Mouse (Mus musculus) kidney, embryonic 15.5 days (tissue): ENCODE data around the gene Dcaf4. TPM values are rescaled to one million over a fixed set of nuclear protein-coding genes. Genes with fewer than 3 reads are reported as not detected.

Source experiments
- ATAC-seq: fragments of 200-750 bp; cut with Nextera tagmentation; replicated peaks from 2 replicates; pipeline ENCODE4 v1.8.0; 2017; ENCODE audit warnings: moderate TSS enrichment; ENCODE audit not compliant: low FRiP score
- H3K27ac ChIP-seq: fragments of 300-500 bp; sonication (generic); 2 replicates; pipeline ENCODE4 v1.5.1; 2015; ENCODE audit warnings: mild to moderate bottlenecking, inconsistent platforms
- H3K27me3 ChIP-seq: fragments of 300-500 bp; sonication (generic); 2 replicates; pipeline ENCODE4 v1.6.1; 2015; ENCODE audit warnings: inconsistent platforms
- H3K36me3 ChIP-seq: fragments of 300-500 bp; sonication (generic); 2 replicates; pipeline ENCODE4 v1.6.1; 2015; ENCODE audit warnings: inconsistent platforms
- H3K4me1 ChIP-seq: fragments of 300-500 bp; sonication (generic); 2 replicates; pipeline ENCODE4 v1.6.1; 2015; ENCODE audit warnings: inconsistent platforms
- H3K4me2 ChIP-seq: fragments of 300-500 bp; sonication (generic); 2 replicates; pipeline ENCODE4 v1.6.1; 2015; ENCODE audit warnings: moderate library complexity, mild to moderate bottlenecking, inconsistent platforms
- H3K4me3 ChIP-seq: fragments of 300-500 bp; sonication (generic); replicated peaks from 2 replicates; pipeline ENCODE4 v1.5.1; 2015; ENCODE audit warnings: mild to moderate bottlenecking, inconsistent platforms
- H3K9ac ChIP-seq: fragments of 300-500 bp; sonication (generic); 2 replicates; pipeline ENCODE4 v1.6.1; 2015; ENCODE audit warnings: mild to moderate bottlenecking, inconsistent platforms
- H3K9me3 ChIP-seq: fragments of 300-500 bp; sonication (generic); replicated peaks from 2 replicates; pipeline ENCODE4 v1.6.1; 2016; ENCODE audit warnings: inconsistent platforms
- WGBS: fragments of 180-500 bp; shearing (Covaris S2); methylation state at CpG from one replicate; pipeline ENCODE4 v1.1.7; 2015; ENCODE audit warnings: mixed read lengths; 5-methylcytosine and 5-hydroxymethylcytosine counted together
- polyA plus RNA-seq: library from polyadenylated mRNA; unstranded; fragments of >200 nt; fragmentation: Nextera tagmentation; extraction: Ambion mirVana; gene quantifications from 2 replicates; pipeline ENCODE4 v1.2.1, GENCODE M21; 2015

Dcaf4 gene
- 27.6 and 30.8 TPM in 2 replicates for polyA plus RNA-seq

DNA sequence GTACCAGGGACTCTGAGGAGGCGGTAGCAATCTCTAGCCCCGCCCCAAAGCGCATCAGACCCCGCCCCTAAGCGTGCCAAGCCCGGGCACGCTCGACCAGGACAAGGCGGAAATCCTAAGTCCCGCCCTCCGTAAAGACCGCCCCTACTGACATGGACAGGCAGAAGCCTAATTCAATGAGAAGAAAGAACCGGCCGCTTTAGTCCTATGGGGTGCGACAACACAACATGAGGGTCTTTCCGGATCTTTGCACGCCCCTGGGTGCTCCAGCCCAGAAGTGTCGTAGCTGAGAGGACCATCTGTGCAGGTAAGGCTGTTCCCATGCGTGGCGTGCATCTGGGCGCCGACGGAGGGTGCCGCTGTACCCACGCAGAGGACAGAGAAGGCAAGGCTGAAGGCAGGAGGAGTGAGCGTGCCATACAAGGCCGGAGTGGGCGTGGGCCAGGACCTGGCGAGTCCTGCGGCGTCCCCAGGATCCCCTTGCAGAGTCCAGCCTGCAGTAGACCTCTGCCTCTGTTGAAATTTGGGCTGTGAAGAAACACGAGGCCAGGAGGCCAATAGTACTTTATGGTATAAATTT lies at the start of gene Dcaf4:
Gene Dcaf4 (plus strand): TSS at position 156 of the 580 bp plus-strand sequence.
- Histone ChIP-seq H3K36me3 (no peaks in the 10 kb centered on the region), H3K4me2 (peak within 1 kb of the TSS; percentile 66), H3K27me3 (no peaks in the 10 kb centered on the region), H3K27ac (peak within 1 kb of the TSS; percentile 80), H3K9me3 (no peaks in the 10 kb centered on the region), H3K9ac (peak within 1 kb of the TSS; percentile 63), H3K4me3 (peak within 1 kb of the TSS; percentile 79), H3K4me1 (peaks cover 16% of the 10 kb centered on the region)
- WGBS: under 1% methylated on average over 32 of the region's 32 CpGs
- ATAC-seq: peak; percentile 99

DNA sequence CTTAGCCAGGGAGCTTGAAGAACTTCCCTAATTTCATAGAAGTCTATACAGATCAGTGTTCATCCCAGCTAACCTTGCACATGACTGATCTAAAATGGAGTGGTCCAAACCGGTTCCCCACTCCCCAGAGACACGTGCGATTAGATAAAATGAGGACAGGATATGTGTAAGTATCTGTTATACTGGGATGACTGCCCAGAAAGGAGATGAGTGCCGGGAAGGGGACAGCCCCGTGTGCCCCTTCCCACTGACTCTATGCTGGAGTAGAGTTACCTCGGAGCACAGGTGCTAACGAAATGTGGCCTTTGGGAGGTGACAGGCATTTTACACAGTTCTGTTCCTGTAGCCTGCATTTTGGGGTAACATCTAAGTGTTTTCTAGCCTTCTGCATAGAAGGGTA lies 48.5 kb upstream of the Dcaf4 start:
- Histone ChIP-seq H3K36me3 (no peaks in the 10 kb centered on the region), H3K4me1 (peaks cover 44% of the 10 kb centered on the region), H3K9me3 (no peaks in the 10 kb centered on the region), H3K4me2 (no peak overlapping the region), H3K27me3 (no peaks in the 10 kb centered on the region), H3K27ac (no peak overlapping the region), H3K9ac (no peak overlapping the region), H3K4me3 (no peak overlapping the region)
- 69% methylated on average over 7 of the region's 7 CpGs for WGBS
- ATAC-seq: no peak

DNA sequence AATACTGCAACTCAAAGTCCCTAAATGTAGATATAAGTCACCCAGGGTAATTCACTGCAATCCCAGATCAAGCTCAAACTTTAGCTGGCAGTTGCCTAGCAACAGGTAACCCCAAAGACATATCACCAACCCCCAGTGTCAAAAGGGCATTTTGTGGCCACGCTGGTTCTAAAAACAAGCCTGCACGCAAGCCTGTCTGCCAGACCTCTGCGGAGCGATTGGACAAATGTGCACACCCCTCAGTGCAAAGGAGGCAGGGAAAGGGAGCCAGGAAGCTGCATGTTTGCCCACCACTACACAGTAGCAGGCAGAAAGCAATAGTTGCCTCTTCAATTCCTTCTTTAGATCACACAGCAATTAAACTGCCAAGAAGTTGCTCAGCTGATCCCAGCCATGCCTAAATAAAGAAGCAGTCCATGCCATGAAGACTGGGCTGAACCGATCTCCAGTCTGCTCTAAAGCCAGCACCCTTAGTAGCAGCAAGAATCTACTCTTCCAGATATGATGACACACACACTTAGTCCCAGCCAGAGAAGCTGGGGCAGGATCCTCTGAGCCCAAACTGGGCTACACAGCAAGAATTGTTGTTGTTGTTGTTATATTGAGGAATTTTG lies 46.2 kb upstream of the Dcaf4 start:
- H3K4me2 ChIP-seq: no peak overlapping the region
- H3K4me1 ChIP-seq: peaks cover 42% of the 10 kb centered on the region
- no peaks in the 10 kb centered on the region for H3K9me3 ChIP-seq
- WGBS: 24% methylated on average over 5 of the region's 5 CpGs
- H3K4me3 ChIP-seq: no peak overlapping the region
- H3K36me3 ChIP-seq: no peaks in the 10 kb centered on the region
- H3K27ac ChIP-seq: no peak overlapping the region
- no peak overlapping the region for H3K9ac ChIP-seq
- H3K27me3 ChIP-seq: no peaks in the 10 kb centered on the region
- ATAC-seq: no peak

DNA sequence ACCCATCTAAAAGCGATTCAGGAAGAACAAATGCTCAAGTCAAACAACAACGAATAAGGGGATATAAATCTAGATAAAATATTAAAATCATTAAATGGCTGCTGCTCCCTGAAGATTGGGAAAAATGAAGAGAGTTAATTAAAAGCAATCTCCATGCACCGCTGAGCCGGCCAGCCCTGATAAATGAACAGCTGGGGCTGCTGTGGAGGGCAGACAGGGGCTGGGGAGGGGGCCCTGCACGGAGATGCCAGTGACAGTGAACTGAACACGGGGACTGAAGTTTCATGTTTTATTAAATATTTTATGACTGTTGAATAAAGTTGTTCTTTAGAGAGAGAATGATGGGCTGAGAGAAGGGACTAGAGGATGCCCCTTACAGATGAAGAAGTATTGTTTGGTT lies 44.8 kb upstream of the Dcaf4 start:
- no peaks in the 10 kb centered on the region for H3K36me3 ChIP-seq
- H3K9me3 ChIP-seq: no peaks in the 10 kb centered on the region
- no peak for ATAC-seq
- H3K27me3 ChIP-seq: no peaks in the 10 kb centered on the region
- no peak overlapping the region for H3K4me2 ChIP-seq
- peaks cover 37% of the 10 kb centered on the region for H3K4me1 ChIP-seq
- H3K4me3 ChIP-seq: no peak overlapping the region
- no peak overlapping the region for H3K9ac ChIP-seq
- 16% methylated on average over 6 of the region's 6 CpGs for WGBS
- H3K27ac ChIP-seq: no peak overlapping the region

DNA sequence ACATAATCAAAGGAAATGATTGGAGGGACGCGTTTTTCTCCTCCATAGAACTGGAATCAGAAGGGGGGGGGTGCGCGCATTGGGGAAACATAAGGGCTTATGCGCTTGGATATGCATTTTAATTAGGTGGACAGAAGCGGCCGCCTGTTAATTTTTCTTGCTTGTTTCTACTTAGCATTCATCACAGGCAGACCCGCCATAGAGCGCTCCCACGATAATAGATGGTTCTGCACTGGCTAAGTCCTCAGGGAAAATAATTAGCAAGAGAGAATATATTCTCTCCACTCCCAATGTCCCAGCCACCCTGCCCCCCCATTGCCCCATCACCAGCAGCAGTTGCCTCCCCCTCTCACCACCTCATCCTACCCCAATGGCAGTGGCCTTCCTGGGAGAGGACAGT lies 44.0 kb upstream of the Dcaf4 start:
- H3K9me3 ChIP-seq: no peaks in the 10 kb centered on the region
- no peak overlapping the region for H3K9ac ChIP-seq
- no peaks in the 10 kb centered on the region for H3K36me3 ChIP-seq
- H3K27me3 ChIP-seq: no peaks in the 10 kb centered on the region
- no peak for ATAC-seq
- 78% methylated on average over 10 of the region's 10 CpGs for WGBS
- no peak overlapping the region for H3K4me2 ChIP-seq
- H3K27ac ChIP-seq: no peak overlapping the region
- no peak overlapping the region for H3K4me3 ChIP-seq
- H3K4me1 ChIP-seq: peaks cover 39% of the 10 kb centered on the region

DNA sequence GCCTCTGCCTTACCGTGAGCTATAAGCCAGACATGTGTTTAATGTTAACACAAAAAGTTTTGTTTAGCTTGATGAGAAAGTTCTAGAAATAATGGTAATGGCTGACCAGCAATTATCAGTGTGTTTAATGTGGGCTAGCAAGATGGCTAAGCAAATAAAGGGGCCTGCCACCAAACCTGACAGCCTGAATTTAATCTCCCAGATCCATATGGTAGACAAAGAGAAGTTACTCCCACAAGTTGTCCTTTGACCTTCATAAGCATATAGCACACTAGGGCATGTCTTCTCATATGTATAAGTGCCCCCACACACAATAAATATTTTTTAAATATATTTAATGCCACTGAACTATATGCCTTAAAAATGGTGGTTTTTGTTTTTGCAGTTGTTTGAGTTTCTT lies 41.1 kb upstream of the Dcaf4 start:
- Histone ChIP-seq H3K27me3 (peaks cover under 1% of the 10 kb centered on the region; the same call in 1 of the 2 replicates), H3K27ac (no peak overlapping the region), H3K4me2 (no peak overlapping the region), H3K9me3 (no peaks in the 10 kb centered on the region), H3K9ac (no peak overlapping the region), H3K36me3 (no peaks in the 10 kb centered on the region), H3K4me3 (no peak overlapping the region), H3K4me1 (peaks cover 32% of the 10 kb centered on the region)
- no peak for ATAC-seq
- WGBS: 73% methylated on average over 1 of the region's 1 CpGs

DNA sequence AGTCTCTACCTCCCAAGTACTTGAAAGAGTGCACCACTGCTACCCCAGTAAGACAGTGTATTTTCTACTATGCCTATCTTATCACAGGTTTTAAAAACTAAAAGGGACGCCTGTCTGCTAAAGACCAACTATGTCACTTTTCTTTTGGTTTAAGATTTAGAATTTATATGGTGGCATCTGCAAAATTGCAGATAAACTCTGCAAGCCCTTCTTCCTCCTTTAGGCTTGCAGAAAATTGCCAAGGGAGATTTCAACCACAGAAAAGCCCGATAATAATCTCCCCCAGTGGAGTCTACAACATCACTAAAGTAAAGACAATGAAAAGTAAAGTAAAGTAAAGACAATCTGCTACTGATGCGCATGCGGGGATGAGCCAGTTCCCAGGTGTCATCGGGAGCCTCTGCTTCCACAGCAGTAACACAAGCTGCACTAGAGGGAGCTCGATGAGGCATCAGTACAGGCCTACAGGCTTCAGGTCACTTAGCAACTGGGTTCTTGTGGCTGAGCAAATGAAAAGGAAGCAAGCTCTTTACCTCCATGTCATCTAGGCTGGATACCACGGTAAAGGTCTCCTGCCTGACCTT lies 40.4 kb upstream of the Dcaf4 start:
- Histone ChIP-seq H3K27ac (no peak overlapping the region), H3K4me1 (peaks cover 34% of the 10 kb centered on the region), H3K4me2 (no peak overlapping the region), H3K9me3 (no peaks in the 10 kb centered on the region), H3K4me3 (no peak overlapping the region), H3K36me3 (no peaks in the 10 kb centered on the region), H3K9ac (no peak overlapping the region), H3K27me3 (peaks cover 6% of the 10 kb centered on the region)
- no peak for ATAC-seq
- 76% methylated on average over 7 of the region's 7 CpGs for WGBS

DNA sequence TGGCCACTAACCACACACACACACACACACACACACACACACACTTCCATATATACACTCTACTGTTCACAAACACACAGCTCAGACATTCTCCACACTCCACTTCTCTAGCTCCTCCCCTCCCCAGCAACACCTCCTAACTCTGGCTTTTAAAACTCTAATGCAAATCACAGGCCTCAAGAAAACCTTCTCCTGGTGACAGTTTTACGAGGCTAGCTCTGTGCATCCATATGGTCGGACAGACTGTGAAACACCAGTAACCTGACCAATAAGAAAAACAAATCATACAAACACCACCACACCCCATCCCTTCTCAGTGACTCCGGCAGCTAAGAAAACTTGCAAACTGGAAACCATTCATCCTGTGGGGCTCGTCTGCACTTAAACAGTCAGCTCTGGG lies 38.8 kb upstream of the Dcaf4 start:
- Histone ChIP-seq H3K27me3 (peaks cover 6% of the 10 kb centered on the region), H3K27ac (peak overlapping the region; percentile 15; the same call in 1 of the 2 replicates), H3K36me3 (no peaks in the 10 kb centered on the region), H3K4me3 (no peak overlapping the region), H3K9me3 (no peaks in the 10 kb centered on the region), H3K4me1 (peaks cover 34% of the 10 kb centered on the region), H3K9ac (no peak overlapping the region), H3K4me2 (no peak overlapping the region)
- 13% methylated on average over 4 of the region's 4 CpGs for WGBS
- ATAC-seq: peak; percentile 88

DNA sequence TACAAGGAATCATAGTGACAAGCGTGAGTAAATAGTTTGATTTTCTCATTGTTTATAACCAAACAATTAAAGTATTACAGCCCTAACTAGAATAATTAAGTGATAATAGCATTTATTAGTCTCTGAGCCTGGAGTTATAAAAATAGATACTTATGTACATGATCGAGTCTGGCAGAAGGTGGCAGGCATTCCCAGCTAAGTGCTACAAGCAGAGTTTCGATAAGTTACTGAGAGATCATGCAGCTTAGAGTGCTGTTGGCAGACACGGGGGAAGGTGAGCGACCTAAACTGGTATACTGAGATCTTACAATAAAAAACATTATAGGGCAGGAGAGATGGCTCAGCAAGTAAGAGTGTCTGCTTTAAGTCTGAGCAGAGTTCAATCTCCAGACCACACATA lies 36.6 kb upstream of the Dcaf4 start:
- Histone ChIP-seq H3K36me3 (no peaks in the 10 kb centered on the region), H3K4me1 (peaks cover 38% of the 10 kb centered on the region), H3K9ac (no peak overlapping the region), H3K4me3 (no peak overlapping the region), H3K27me3 (peaks cover 6% of the 10 kb centered on the region), H3K4me2 (no peak overlapping the region), H3K9me3 (no peaks in the 10 kb centered on the region), H3K27ac (no peak overlapping the region)
- WGBS: 70% methylated on average over 5 of the region's 5 CpGs
- ATAC-seq: no peak

DNA sequence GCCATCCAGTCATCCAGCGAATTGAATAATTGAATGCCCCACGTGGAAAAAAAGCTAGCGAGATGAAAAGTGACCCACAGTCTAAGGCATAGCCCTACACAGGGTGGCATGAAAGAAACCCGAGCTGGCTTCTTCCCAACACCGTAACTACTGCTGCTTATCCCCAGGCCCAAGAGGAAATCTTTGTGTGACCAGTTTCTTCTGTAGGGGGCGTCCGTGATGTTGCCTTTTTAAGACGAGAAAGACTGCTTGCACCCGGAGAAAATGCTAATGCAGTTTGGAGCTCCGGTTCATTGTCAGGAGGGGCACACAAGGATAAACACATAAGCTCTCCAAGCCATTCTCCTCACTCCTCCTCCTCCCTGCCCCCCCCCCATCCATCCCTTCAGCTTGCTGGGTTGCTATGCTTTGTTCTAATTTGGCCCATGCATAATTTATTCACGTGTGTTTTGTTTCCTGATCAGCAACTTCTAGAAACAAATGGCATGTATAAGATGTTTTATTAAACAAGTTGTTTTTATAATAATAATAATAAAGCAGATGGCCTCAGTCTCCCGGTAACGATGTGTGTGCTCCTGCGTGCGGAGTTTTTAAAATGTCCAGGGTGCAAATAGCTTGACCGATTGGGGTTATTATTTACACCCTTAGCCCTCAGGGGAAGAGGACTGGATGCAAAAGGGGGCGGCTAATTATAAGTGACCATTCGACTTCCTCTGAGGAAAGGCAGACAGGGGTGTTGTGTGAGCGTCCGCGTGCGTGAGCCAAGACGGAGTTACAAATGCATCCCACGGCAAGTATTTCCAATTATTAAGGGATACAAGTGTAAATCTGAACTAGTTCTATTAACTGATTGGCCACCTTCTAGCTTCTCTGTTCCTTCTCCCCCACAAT lies 35.2 kb upstream of the Dcaf4 start:
- H3K4me2 ChIP-seq: peak overlapping the region; percentile 99
- ATAC-seq: no peak
- peak overlapping the region; percentile 80 for H3K4me3 ChIP-seq
- H3K27me3 ChIP-seq: peaks cover 6% of the 10 kb centered on the region
- peaks cover 42% of the 10 kb centered on the region for H3K4me1 ChIP-seq
- H3K9me3 ChIP-seq: no peaks in the 10 kb centered on the region
- H3K27ac ChIP-seq: 0 out of 2 replicates have a peak overlapping the region, but pooled peaks have one; percentile 22
- 2% methylated on average over 24 of the region's 24 CpGs for WGBS
- no peaks in the 10 kb centered on the region for H3K36me3 ChIP-seq
- peak overlapping the region; percentile 72 for H3K9ac ChIP-seq

DNA sequence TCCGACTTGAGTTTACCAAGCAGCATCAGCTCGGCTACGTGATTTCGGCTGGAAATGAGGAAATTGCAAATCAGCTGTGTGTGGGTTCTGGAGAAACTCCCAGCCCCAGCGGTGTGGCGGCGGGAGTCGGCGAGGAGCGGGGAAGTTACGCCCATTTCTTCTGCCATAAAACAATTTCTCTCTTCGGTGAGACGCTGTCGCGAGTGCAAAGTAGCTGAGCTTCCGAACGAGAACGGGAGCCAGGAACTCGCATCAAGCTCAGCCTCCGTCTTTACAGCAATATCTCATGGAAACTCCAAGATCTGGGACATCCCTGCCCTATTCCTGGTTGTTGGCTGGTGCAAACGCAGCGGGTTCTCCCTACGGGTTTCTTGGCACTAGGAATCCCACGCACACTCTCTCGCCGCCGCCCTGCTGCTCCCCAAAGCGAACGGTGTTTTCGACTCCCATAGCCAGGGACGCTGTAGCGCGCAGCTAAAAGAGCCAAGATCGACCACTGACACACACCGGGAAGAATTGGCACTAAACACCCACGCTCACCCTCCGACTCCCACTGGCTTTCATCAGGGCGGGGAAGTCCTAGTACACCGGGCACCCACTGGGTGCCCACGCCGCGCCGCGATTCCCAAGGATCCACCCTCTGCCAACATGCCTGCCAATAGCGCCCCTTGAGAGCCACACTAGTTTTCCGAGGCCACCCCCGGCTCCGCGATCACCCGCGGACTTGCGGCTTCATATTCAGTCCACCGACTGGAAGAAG lies 34.2 kb upstream of the Dcaf4 start:
- Histone ChIP-seq H3K4me3 (peak overlapping the region; percentile 80), H3K9ac (peak overlapping the region; percentile 72), H3K4me1 (peaks cover 42% of the 10 kb centered on the region), H3K27ac (peak overlapping the region; percentile 90), H3K27me3 (peaks cover 6% of the 10 kb centered on the region), H3K36me3 (no peaks in the 10 kb centered on the region), H3K9me3 (no peaks in the 10 kb centered on the region), H3K4me2 (peak overlapping the region; percentile 99)
- under 1% methylated on average over 53 of the region's 53 CpGs for WGBS
- ATAC-seq: no peak
